Mouse (Mus musculus): ENCODE measurements around the gene Slc26a8.
A peak's percentile ranks its signal among the peaks of the same experiment; 100 is the strongest.
"Not testable (repeated sequence)": the region's sequence is repeated elsewhere in the genome, so short reads cannot be mapped to it uniquely, and the experiment has no call there.

Gene Slc26a8

DNA sequence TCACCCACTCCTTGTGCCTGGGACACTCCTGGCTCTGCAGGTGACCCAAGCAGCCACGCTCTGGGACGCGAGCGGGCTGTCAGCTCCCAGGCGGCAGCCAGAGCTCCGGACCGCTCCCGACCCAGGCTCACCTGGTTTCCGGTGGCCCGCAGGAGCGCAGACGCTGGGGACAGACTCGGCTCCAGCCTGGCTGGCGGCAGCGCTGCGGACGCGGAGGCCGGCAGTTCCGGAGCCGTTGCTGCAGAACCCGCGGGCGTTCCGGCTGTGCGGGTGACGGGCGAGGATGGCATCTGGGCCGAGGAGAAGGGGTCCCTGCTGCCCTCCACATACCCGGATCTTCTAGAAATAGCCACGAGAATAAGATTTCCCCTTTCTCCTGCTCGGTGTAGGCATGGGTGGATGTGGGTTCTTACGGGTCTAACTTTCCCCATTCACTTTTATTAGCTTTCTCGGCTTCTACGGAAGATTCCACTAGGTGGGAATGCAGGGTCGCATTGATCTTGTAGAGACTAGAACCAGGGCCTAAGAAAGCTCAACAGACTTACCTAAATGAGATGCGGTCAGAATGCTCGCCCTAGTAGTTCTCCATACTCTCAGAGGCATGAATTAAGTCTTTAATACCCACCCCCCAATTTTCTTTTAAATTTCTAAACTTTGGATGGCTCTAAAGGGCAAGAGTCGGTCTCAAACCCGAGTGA, at the start of gene Slc26a8:
Gene Slc26a8 (minus strand): TSS at position 648 of the 698 bp plus-strand sequence.
- no peak for DNase-seq (ENCODE audit: low spot score)

DNA sequence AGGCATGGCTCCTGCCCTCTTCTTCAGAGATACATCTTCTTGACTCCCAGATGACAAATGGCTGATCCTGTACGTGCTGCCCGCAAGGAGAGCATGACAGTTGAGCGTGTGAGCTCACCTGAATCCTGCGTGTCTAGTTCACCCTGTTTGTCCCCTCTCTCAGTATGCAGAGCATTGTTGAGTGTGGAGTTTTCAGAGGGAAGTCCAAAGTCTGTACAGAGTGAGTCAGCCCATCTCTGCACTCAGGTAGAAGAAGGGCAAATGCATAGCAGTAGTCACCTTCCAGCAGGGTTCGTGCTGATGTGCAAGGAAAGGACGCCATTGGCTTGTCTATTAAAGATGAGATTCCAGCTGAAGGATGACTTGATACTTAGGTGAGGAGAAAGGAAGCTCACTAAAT, 49.2 kb upstream of the Slc26a8 start:
- no peak for DNase-seq (ENCODE audit: low spot score)

DNA sequence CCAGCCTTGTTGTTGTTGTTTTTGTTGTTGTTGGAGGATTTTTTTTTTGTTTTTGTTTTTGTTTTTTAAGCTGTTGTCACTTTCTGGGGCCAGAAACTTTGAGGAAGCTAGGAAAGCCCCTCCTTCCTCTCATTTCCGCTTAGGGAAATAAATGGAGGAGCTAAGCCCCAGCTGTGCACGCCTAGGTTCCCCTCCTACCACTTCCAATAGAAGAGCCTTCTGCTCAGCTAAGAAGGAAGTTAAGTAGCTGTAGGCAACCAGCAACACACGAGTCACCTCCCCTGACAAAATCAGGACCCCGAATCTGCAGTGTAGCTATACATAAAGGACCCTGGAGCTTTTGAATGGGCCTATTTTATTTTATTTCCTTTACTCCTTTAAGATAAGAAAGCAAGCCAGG, 47.9 kb upstream of the Slc26a8 start:
- DNase-seq (ENCODE audit: low spot score), result no peak

DNA sequence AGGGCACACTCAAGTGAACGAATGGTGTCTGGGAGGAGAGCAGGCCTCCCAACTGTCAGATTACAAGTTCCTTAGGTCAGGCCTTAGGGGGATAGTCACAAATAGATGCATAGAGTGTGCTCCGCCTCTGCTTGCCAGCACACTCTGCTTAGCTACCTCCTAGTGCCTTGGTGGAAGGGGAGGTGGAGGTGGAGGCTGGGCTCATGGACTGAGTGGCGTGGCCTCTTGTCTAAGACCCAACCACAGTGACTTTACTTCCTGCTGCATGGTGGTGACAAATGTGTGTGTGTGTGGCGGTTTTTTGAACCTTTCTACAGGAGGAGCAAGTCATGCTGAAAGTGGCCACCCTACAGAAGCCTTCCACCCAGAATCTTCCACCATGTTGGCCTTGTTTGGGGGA, 46.5 kb upstream of the Slc26a8 start:
- peak; percentile 18 for DNase-seq (ENCODE audit: low spot score)

DNA sequence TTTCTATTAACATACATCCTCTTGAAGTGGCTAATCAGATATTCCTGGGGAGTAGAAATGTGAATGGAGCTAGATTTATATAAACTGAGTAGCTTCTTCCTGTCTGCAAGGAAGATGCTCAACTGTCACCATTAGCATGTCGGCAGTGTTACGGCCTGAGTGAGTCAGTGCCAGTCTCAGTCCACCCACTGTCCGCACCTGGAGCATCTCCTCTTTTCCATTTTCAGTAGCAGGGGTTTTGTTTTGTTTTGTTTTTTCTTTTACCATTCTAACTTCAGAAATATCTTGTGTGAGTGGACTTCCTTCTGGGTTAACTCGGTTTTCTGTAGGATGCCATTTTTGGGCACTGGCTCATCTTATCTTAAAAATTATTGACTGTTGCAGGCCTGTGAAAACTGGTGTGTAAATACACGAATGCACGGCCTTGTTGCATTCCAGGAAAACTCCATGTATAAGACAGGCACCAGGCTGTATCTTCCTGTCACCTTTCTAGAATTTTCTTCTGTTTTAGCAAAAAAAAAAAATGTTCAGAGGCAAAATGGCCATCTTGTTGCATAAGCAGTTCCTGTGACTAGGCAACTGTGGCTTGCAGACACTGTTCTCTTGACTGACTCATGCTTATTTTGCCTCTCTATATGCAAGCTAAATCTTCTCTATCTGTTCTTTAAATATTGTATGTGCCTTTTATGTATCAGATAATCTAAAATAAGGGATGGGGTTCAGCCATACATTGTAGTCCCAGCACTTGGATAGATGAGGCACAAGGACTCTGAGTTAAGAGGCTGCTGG, 45.5 kb upstream of the Slc26a8 start:
- no peak for DNase-seq (ENCODE audit: low spot score)

DNA sequence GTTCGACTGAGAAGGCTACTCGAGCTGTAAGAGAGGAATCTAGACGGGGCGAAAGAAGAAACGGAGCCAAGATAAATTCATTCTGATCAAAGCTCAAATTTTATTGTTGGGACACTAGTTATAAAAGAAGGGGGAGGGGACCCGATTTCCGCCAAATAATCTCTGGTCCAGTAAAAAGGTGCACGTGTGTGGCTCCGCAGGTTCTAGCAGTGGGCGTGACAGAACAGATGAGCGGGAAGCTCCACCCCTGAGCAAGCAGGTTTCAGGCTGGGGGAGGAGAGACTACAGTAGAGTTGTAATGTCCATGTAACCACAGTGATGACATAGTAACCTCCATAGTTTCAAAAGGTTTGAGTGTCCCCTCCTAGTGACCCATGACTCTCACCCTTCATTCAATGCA, 37.5 kb upstream of the Slc26a8 start:
- DNase-seq (ENCODE audit: low spot score), result not testable (repeated sequence)

DNA sequence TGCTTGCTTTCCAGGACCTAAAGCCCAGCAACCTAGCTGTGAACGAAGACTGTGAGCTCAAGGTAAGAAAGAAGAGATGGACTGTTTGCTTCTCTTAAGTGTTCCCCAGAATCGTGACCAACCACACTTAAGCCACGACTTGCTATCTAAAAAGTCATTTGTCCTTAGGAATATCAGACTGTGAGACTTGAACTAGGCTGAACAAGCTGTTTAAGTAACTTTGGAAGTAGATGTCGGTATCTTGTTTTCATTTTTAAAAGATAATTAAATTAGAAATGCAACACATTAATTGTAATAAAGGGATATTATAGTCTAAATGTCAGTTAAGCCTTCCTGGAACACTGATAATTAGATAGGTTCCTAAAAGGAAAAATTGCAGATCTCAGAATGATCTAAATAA, 35.8 kb upstream of the Slc26a8 start, which contains the start of gene AC170998.1:
Gene AC170998.1 (plus strand): TSS at position 301 of the 400 bp plus-strand sequence.
- DNase-seq (ENCODE audit: low spot score), result no peak

DNA sequence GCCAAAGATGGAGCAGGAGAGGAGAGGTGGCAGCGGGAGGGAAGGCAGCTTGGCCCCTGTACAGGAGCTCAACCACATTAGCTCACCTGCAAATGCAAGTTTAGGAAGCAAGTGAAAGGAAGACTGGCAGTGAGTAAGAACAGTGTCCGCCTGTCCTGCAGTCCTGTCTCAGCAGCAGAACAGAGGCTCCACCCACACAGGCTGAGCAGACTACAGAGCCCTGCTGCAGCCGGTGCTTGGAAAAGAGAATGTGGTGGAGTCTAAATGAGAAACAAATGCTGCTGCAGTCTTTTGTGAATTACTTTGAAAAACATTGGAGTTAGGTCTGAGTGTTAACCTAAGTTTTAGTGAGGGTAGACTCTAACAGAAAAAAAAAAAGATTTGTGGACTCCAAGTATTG, 27.5 kb upstream of the Slc26a8 start:
- no peak for DNase-seq (ENCODE audit: low spot score)

DNA sequence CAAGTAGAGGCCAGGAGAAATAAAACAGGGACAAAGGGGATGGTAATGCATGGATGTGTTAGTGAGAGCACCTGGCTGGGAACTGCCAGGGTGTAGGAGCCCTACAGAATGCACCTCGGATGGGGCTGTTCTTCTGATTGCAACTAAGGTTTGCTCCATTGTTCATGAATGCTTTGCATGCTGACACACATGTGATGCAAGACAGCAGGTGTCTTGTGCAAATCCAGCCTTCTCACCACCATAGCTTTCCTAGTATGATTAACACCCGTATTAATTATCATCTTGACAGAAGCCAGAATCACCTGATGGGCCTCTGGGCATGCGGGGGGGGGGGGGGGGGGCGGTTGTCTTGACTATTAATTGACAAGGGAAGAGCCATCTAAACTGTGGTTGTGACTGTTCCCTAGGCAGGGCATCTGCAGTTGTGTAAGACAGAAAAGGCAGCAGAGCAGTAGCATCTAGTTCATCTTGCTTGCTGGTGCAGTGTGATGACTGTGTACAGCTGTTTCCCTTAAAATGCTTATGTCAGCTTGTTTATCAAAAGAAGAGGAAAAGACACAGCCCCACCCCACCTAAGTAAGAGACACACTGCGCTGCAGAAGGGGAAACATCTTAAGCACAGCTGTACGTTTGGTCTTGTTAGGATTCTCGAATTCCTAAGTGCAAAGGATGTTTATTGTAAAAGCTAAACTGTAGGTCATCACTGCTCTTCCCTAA, 26.0 kb upstream of the Slc26a8 start:
- DNase-seq (ENCODE audit: low spot score), result no peak

DNA sequence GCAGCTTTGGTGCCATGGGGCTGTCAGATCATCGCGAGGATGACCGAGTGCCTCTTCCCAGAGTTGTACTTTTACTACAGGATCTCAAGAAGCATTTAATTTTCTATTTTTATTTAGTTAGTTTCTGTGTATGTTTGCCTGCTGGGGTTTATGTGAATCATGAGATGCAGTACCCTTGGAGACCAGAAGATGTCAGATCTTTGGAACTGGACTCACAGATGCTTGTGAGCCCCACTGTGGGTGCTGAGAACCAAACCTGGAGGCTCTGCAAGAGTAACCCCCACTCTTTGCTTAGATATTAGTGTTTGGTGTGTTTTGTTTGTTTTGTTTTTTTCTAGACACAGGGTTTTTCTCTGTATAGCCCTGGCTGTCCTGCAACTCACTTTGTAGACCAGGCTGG, 24.0 kb upstream of the Slc26a8 start:
- DNase-seq (ENCODE audit: low spot score), result peak; percentile 3

DNA sequence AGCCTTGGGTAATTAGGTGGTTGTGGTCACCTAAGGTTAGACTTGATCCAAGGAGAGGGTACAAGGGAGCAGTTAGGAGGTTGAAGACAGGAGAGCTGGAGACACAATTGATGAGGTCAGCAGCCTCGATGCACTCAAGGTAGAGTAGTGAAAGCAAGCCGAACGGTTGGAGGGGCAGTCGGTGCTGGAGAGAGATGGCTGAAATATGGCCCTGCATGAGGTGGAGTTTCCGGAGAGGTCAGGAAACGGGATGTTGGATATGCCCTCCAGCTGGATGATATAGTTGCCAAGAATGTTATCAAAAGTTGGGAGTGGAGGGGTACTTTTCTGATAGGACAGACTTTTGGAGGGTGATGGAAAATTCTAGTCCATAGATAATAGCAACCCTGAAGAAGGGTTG, 22.3 kb upstream of the Slc26a8 start:
- DNase-seq (ENCODE audit: low spot score), result no peak

DNA sequence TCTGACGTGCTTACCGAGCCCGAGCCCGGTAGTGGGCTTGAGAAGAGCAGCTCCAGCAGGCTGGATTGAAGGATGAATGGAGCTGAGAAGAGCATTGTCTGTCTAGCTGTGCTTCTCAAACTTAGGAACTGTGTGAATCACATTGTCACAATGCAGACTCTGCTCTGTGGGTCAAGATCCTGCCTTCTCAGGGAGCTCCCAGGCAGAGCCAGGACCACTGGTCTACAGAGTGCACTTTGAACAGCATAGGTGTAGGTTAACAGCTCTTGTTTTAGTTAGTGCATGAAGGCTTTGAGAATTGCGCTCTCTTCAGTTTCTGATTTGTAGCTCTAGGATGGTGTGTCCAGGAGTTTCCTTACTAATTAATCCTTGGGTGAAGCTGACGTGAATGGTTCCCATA, 21.2 kb upstream of the Slc26a8 start:
- DNase-seq (ENCODE audit: low spot score), result no peak

DNA sequence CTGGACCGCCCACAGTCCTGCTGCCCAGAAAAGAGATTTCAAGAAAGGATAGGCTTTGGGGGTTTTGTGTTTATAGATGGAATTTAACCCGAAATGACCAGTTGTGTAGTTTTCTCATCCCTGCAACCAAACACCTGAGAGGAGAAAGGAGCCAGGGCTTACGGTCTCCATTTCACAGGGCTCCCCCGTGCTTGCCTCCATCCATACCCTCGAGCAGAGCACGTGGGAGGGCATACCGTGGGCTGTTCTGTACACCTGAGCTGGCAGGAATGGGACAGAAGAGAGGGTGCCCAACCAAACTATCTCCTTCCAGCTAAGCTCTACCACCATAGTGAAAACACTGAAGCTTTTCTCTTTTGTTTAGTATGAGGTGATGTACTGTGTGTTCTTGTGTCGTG, 20.3 kb upstream of the Slc26a8 start:
- DNase-seq (ENCODE audit: low spot score), result no peak

DNA sequence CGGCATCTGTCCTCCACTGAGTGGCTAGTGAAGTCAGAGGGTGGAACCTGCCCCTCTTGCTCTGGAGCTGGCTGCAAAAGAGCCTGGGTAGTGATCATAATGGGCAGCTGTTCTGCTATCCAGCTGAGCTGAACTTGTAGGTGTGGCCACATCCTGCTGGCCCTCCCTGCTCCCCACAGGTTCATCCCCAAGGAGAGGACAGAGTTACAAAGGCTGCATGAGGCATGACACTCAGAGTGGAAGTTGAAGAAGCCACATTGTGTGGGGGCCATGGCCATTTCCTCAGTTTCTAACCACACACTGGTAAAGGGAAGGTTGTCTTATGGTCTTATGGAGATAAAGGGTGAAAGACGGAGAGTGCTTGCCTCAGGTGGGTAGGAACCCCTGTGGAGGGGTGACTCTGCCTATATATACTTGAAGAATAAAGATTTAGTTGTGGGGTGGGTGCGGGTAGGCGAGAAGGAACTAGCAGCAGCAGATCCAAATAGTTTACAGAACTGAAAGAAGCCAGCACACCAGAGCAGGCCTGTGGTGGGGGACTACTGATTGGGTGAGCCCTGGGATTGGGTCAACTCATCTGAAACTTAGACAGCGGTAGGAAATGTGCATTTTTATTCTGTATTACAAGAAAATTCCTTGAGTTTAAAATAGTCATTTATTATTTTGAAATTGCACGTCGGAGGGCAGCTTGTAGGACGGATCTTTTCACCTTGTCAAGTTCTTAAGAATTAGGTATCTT, 19.7 kb upstream of the Slc26a8 start:
- DNase-seq (ENCODE audit: low spot score), result no peak

DNA sequence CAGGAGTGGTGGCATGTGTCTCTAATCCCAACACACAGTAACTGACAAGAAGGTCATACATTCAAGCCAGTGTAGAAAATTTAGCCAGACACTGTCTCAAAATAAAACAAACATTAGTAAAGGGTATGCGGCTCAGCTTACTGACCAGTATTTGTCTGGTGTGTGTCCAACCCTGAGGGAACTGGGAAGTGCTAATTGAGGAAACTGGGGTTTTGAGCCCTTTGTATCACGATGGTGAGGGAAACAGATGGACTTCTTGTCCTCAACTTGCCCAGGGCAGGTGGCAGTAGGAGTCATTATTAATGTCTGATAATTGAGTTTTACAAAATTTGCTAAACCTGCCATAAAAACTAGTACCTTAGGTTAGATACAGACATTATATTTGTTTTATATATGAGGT, 19.0 kb upstream of the Slc26a8 start:
- DNase-seq (ENCODE audit: low spot score), result no peak

DNA sequence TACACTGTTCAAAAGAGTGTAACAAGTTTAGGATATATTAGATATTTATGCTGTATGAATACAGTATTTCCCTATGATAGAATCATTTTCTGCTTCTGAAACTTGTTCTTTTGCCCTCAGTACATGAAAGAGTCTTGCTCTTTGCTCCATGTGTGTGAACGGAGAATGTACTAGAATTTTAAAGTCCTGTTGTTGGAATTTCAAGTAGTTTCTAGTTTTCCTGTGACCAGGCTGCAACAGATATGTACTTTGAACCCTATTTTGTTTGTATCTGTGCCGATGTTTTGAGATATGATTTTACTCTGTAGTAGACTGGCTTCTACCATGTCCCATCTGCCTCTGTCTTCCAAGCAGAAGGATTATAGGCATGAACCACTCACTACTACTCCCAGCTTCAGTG, 17.8 kb upstream of the Slc26a8 start:
- no peak for DNase-seq (ENCODE audit: low spot score)

DNA sequence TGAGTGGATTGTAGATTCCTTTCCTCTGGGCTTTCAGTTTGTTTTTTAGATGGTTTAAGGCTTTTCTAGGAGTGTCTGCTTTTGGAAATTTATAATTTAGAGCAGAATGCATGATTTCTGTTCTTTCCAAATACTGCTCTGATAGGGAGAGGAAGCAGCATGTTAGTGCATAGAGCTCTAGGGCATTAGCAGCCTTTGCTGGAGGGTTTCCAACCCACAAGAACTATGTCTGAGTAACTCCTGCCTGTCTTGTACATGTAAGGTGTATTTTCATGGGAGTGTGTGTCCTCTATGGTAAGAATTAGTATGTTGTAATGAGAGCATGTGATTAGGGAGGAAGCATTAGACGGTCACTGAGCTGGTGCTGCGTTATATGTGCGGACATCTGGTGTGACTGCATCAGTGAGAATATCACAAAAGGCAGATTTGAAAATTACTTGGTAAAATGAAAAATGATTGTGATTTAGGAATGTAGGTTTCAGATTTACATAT, 17.1 kb upstream of the Slc26a8 start:
- DNase-seq (ENCODE audit: low spot score), result no peak

DNA sequence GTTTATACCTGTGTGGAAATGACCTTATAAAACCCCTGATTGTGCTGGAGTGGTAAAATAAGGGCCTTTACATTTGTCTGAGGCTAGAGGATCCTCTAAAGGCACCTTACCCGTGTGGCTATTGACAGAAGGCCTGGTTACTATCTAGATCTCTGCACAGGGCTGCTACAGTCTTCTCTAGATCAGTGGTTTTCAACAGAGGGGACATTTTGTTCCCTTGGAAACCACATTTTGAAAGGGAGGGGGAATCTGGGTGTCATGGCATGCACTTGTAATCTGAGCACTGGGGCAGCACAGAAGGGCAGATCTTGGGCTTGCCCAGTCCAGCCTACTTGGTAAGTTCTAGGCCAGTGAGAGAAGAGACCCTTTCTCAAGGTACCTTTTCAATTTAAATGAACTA, 16.7 kb upstream of the Slc26a8 start:
- no peak for DNase-seq (ENCODE audit: low spot score)

DNA sequence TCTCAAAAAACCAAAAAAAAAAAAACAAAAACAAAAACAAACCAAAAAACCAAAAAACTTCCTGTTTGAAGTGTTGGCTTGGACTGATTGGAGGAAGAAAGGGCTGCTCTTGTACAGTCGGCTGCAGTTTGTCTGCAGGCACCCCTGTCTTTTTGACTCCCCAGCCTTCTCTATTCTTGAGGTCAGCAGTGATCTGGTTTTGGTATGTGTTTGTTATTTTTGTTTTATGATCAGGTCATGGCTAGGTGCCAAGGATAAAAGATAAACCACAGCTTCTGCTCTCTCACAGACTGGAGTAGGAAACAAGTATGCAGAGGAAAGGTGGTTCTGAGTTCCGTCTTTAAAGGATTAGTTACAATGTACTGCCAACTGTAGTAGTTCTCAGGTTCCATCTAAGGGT, 12.6 kb upstream of the Slc26a8 start:
- DNase-seq (ENCODE audit: low spot score), result peak; percentile 28

DNA sequence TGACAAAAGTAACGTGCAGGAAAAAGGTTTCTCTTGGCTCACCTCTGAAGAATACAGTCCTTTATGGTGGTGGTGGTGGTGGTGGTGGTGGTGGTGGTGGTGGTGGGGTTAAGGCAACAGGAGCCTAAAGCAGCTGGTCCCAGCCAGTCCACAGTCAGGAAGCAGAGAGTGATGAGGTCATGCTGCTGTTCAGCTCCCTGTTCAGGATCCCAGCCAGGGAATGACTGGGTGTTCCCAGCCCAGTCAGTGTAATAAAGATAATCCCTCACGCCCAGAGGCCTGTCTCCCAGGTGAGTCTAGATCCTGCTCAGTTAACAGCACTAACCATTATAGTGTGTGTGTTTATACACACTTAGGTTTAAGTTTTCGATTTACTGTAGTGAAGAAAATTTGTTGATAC, 11.7 kb upstream of the Slc26a8 start:
- DNase-seq (ENCODE audit: low spot score), result no peak

DNA sequence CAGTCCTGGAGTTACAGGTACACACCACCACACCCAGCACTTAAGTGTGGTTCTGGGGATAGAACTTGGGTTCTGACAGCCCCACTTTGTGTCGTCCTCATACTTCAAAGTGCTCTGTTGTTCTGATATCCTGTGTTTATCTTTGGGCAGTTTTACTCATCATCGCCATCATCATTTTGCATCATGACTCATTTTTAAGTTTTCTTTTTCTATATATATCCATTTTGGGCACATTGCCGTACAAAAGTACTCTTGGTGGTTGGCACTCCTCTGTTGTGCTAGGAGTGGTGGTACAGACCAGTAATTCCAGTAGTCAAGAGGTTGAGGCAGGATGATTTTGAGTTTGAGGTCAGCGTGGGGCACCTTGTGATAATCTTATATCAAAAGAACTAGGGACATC, 11.1 kb upstream of the Slc26a8 start:
- DNase-seq (ENCODE audit: low spot score), result peak; percentile 26

DNA sequence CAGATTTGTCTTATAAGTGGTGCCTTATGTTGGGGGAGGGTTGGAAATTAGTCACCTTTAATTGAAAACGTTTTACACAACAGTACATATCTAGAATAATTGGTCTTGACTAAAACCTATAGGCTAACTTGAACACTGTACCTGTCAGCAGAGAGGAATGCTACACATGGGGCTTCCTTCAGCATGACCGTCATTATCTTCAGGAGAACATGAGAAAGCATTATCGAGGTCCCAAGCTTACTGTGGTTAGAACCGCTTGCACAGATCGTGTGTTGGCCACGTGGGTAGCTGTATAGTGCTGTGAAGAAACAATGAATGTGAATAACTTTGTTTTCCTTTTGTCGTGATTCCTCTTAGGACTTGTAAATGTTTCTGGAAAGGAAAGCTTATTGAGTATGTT, 9.8 kb upstream of the Slc26a8 start:
- DNase-seq (ENCODE audit: low spot score), result peak; percentile 18
